Mouse (Mus musculus): ENCODE measurements around the gene E130116L18Rik.

- TF ChIP-seq POLR2A (IDR thresholded peaks at IDR 0.05; ENCODE audit: low read depth, low read length) (no peak), CTCF (conservative IDR thresholded peaks at IDR 0.05; ENCODE audit: insufficient read depth, insufficient read length, low read depth, low read length) (no peak)
Measured at GRCm38 (mm10) chr5:25268258-25268888, 45.4 kb upstream of the E130116L18Rik start.

Data from kidney, adult 2 months (tissue).